Mouse (Mus musculus): Measurements from ENCODE around the gene Nova1. TPM values are rescaled to one million over a fixed set of nuclear protein-coding genes. Genes with fewer than 3 reads are reported as not detected.

Nova1 gene
- polyA plus RNA-seq, 1 experiment from 2014 or later: 1.2 TPM

- Histone ChIP-seq H3K9ac (ENCODE audit: low read depth, low read length) (no peak overlapping the region), H3K9me3 (ENCODE audit: control insufficient read depth) (no peaks in the 10 kb centered on the region), H3K36me3 (ENCODE audit: control insufficient read depth, insufficient read depth) (no peaks in the 10 kb centered on the region), H3K4me2 (replicated peaks; ENCODE audit: low read depth) (no peak overlapping the region), H3K27ac (ENCODE audit: low read depth, low read length) (no peak overlapping the region), H3K27me3 (replicated peaks; ENCODE audit: control insufficient read depth, insufficient read depth, low read length) (no peaks in the 10 kb centered on the region), H3K4me1 (replicated peaks; ENCODE audit: control insufficient read depth, insufficient read depth, low read length) (no peaks in the 10 kb centered on the region), H3K4me3 (ENCODE audit: low read depth, low read length) (no peak overlapping the region)
- no peak for TF ChIP-seq CTCF (IDR thresholded peaks at IDR 0.05; ENCODE audit: low read depth)
- ATAC-seq: no peak
- 80% methylated on average over 6 of the region's 6 CpGs for WGBS
Measured at GRCm38 (mm10) chr12:46645365-46645962, 173.3 kb downstream of the Nova1 start.
